Mouse (Mus musculus): ENCODE measurements around the gene Spout1. TPM values are rescaled to one million over a fixed set of nuclear protein-coding genes. Genes with fewer than 3 reads are reported as not detected.
A peak's percentile ranks its signal among the peaks of the same experiment; 100 is the strongest.
"Not testable (repeated sequence)": the region's sequence is repeated elsewhere in the genome, so short reads cannot be mapped to it uniquely, and the experiment has no call there.

Spout1 gene
- polyA plus RNA-seq, 1 experiment from 2014 or later: 87.2 TPM

- ATAC-seq (replicated peaks; ENCODE audit: low FRiP score): peak; percentile 21
These were observed 45.3 kb downstream of the Spout1 start for GRCm38 (mm10) chr2:30132801-30133612.

GRCm38 (mm10) chr2:30131240-30131639, 47.0 kb downstream of the Spout1 start:
- not testable (repeated sequence) for H3K4me3 ChIP-seq (ENCODE audit: low read depth, low read length)

More at GRCm38 (mm10) chr2:30132801-30133612, 45.3 kb downstream of the Spout1 start:
- no peaks in the 10 kb centered on the region for H3K9me3 ChIP-seq (ENCODE audit: control insufficient read depth, low read length)
- H3K27ac ChIP-seq (ENCODE audit: low read depth, low read length): peak overlapping the region; percentile 88
- DNase-seq (ENCODE audit: low spot score): peak; percentile 43
- peaks cover 4% of the 10 kb centered on the region; the same call in 1 of the 2 replicates for H3K36me3 ChIP-seq (ENCODE audit: control insufficient read depth, insufficient read depth, low read length)
- peak overlapping the region; percentile 85 for H3K9ac ChIP-seq (ENCODE audit: low read depth, low read length)
- peaks cover 24% of the 10 kb centered on the region for H3K4me1 ChIP-seq (replicated peaks; ENCODE audit: control insufficient read depth, insufficient read depth, low read length)
- peak overlapping the region; percentile 91 for H3K4me2 ChIP-seq
- peak overlapping the region; percentile 80 for H3K4me3 ChIP-seq (ENCODE audit: low read depth, low read length)
- 33% methylated on average over 16 of the region's 16 CpGs for WGBS
- H3K27me3 ChIP-seq (replicated peaks; ENCODE audit: control insufficient read depth, insufficient read depth, low read length): no peaks in the 10 kb centered on the region

GRCm38 (mm10) chr2:30130156-30130555, 48.1 kb downstream of the Spout1 start:
- Histone ChIP-seq H3K9me3 (ENCODE audit: control insufficient read depth, low read length) (no peaks in the 10 kb centered on the region), H3K9ac (ENCODE audit: low read depth, low read length) (no peak overlapping the region), H3K4me1 (replicated peaks; ENCODE audit: control insufficient read depth, insufficient read depth, low read length) (peaks cover 19% of the 10 kb centered on the region), H3K36me3 (ENCODE audit: control insufficient read depth, insufficient read depth, low read length) (no peaks in the 10 kb centered on the region), H3K27me3 (replicated peaks; ENCODE audit: control insufficient read depth, insufficient read depth, low read length) (no peaks in the 10 kb centered on the region), H3K4me3 (ENCODE audit: low read depth, low read length) (no peak overlapping the region), H3K27ac (ENCODE audit: low read depth, low read length) (no peak overlapping the region), H3K4me2 (no peak overlapping the region)
- ATAC-seq (replicated peaks; ENCODE audit: low FRiP score): no peak
- 82% methylated on average over 4 of the region's 4 CpGs for WGBS
- no peak for DNase-seq (ENCODE audit: low spot score)

More at GRCm38 (mm10) chr2:30131240-30131639, 47.0 kb downstream of the Spout1 start:
- peaks cover 19% of the 10 kb centered on the region for H3K4me1 ChIP-seq (replicated peaks; ENCODE audit: control insufficient read depth, insufficient read depth, low read length)
- H3K9me3 ChIP-seq (ENCODE audit: control insufficient read depth, low read length); ATAC-seq (replicated peaks; ENCODE audit: low FRiP score); H3K27me3 ChIP-seq (replicated peaks; ENCODE audit: control insufficient read depth, insufficient read depth, low read length); H3K36me3 ChIP-seq (ENCODE audit: control insufficient read depth, insufficient read depth, low read length); H3K4me2 ChIP-seq; H3K9ac ChIP-seq (ENCODE audit: low read depth, low read length); H3K27ac ChIP-seq (ENCODE audit: low read depth, low read length); DNase-seq (ENCODE audit: low spot score): not testable (repeated sequence)
- 67% methylated on average over 5 of the region's 5 CpGs for WGBS

GRCm38 (mm10) chr2:30128789-30129188, 49.5 kb downstream of the Spout1 start:
- H3K4me3 ChIP-seq (ENCODE audit: low read depth, low read length): no peak overlapping the region
- no peak for DNase-seq (ENCODE audit: low spot score)
- H3K9me3 ChIP-seq (ENCODE audit: control insufficient read depth, low read length): no peaks in the 10 kb centered on the region
- H3K27me3 ChIP-seq (replicated peaks; ENCODE audit: control insufficient read depth, insufficient read depth, low read length): no peaks in the 10 kb centered on the region
- no peak overlapping the region for H3K4me2 ChIP-seq
- H3K4me1 ChIP-seq (replicated peaks; ENCODE audit: control insufficient read depth, insufficient read depth, low read length): peaks cover 11% of the 10 kb centered on the region; the same call in 1 of the 2 replicates
- no peak overlapping the region for H3K9ac ChIP-seq (ENCODE audit: low read depth, low read length)
- ATAC-seq (replicated peaks; ENCODE audit: low FRiP score): no peak
- H3K27ac ChIP-seq (ENCODE audit: low read depth, low read length): no peak overlapping the region
- WGBS: 36% methylated on average over 2 of the region's 2 CpGs
- H3K36me3 ChIP-seq (ENCODE audit: control insufficient read depth, insufficient read depth, low read length): no peaks in the 10 kb centered on the region

- Histone ChIP-seq H3K27ac (ENCODE audit: low read depth, low read length) (peak within 1 kb of the TSS; percentile 70), H3K4me2 (peak within 1 kb of the TSS; percentile 85), H3K36me3 (ENCODE audit: control insufficient read depth, insufficient read depth, low read length) (no peaks in the 10 kb centered on the region), H3K4me3 (ENCODE audit: low read depth, low read length) (peak within 1 kb of the TSS; percentile 77), H3K9me3 (ENCODE audit: control insufficient read depth, low read length) (no peaks in the 10 kb centered on the region), H3K4me1 (replicated peaks; ENCODE audit: control insufficient read depth, insufficient read depth, low read length) (peaks cover 13% of the 10 kb centered on the region), H3K27me3 (replicated peaks; ENCODE audit: control insufficient read depth, insufficient read depth, low read length) (no peaks in the 10 kb centered on the region), H3K9ac (ENCODE audit: low read depth, low read length) (peak within 1 kb of the TSS; percentile 81)
- DNase-seq (ENCODE audit: low spot score) (peak; percentile 93), ATAC-seq (replicated peaks; ENCODE audit: low FRiP score) (peak; percentile 94)
- WGBS: 12% methylated on average over 30 of the region's 31 CpGs
These were observed 53.6 kb downstream of the Spout1 start, which contains the start of gene Zer1 for GRCm38 (mm10) chr2:30124472-30125274. Gene Zer1 (minus strand): TSS chr2:30124585.

- Histone ChIP-seq H3K36me3 (ENCODE audit: control insufficient read depth, insufficient read depth, low read length) (no peaks in the 10 kb centered on the region), H3K4me2 (peak overlapping the region; percentile 85), H3K9me3 (ENCODE audit: control insufficient read depth, low read length) (no peaks in the 10 kb centered on the region), H3K9ac (ENCODE audit: low read depth, low read length) (peak overlapping the region; percentile 81), H3K27me3 (replicated peaks; ENCODE audit: control insufficient read depth, insufficient read depth, low read length) (no peaks in the 10 kb centered on the region), H3K27ac (ENCODE audit: low read depth, low read length) (peak overlapping the region; percentile 70), H3K4me3 (ENCODE audit: low read depth, low read length) (peak overlapping the region; percentile 77), H3K4me1 (replicated peaks; ENCODE audit: control insufficient read depth, insufficient read depth, low read length) (peaks cover 13% of the 10 kb centered on the region)
- 3% methylated on average over 43 of the region's 44 CpGs for WGBS
- peak; percentile 58 for ATAC-seq (replicated peaks; ENCODE audit: low FRiP score)
- DNase-seq (ENCODE audit: low spot score): no peak
These were observed 54.4 kb downstream of the Spout1 start for GRCm38 (mm10) chr2:30123729-30124471.

Other genes starting within 250 kb of the Spout1 start
- gene Gle1, start 243.0 kb downstream of the Spout1 start, polyA plus RNA-seq (2014; fragmentation: Nextera tagmentation; extraction: Ambion mirVana): 58.0 and 62.8 TPM in 2 replicates
- 40.4 and 50.2 TPM in 2 replicates for gene Sptan1, start 212.9 kb downstream of the Spout1 start, polyA plus RNA-seq (2014; fragmentation: Nextera tagmentation; extraction: Ambion mirVana)
- gene Wdr34, start 129.6 kb downstream of the Spout1 start, polyA plus RNA-seq (2014; fragmentation: Nextera tagmentation; extraction: Ambion mirVana): 22.1 and 25.1 TPM in 2 replicates
- 641 and 659 TPM in 2 replicates for gene Set, start 121.1 kb downstream of the Spout1 start, polyA plus RNA-seq (2014; fragmentation: Nextera tagmentation; extraction: Ambion mirVana)
- gene Pkn3, start 100.8 kb downstream of the Spout1 start, polyA plus RNA-seq (2014; fragmentation: Nextera tagmentation; extraction: Ambion mirVana): 9.6 and 10.2 TPM in 2 replicates
- gene Zdhhc12, start 84.8 kb downstream of the Spout1 start, polyA plus RNA-seq (2014; fragmentation: Nextera tagmentation; extraction: Ambion mirVana): 51.9 and 53.7 TPM in 2 replicates
- gene Zer1, start 53.9 kb downstream of the Spout1 start, polyA plus RNA-seq (2014; fragmentation: Nextera tagmentation; extraction: Ambion mirVana): 4.7 and 6.2 TPM in 2 replicates
- 6.9 and 9.2 TPM in 2 replicates for gene Tbc1d13, start 44.7 kb downstream of the Spout1 start, polyA plus RNA-seq (2014; fragmentation: Nextera tagmentation; extraction: Ambion mirVana)
- gene Endog, start 7.0 kb downstream of the Spout1 start, polyA plus RNA-seq (2014; fragmentation: Nextera tagmentation; extraction: Ambion mirVana): 27.1 and 29.1 TPM in 2 replicates
- 17.7 and 18.2 TPM in 2 replicates for gene Kyat1, start 27.4 kb upstream of the Spout1 start, polyA plus RNA-seq (2014; fragmentation: Nextera tagmentation; extraction: Ambion mirVana)
- gene Lrrc8a, start 59.3 kb upstream of the Spout1 start, polyA plus RNA-seq (2014; fragmentation: Nextera tagmentation; extraction: Ambion mirVana): 21.4 and 21.7 TPM in 2 replicates
- 0.16 and 0.23 TPM in 2 replicates for gene Gm28035, start 62.1 kb upstream of the Spout1 start, polyA plus RNA-seq (2014; fragmentation: Nextera tagmentation; extraction: Ambion mirVana)
- gene Phyhd1, start 87.7 kb upstream of the Spout1 start, polyA plus RNA-seq (2014; fragmentation: Nextera tagmentation; extraction: Ambion mirVana): 10.5 and 11.7 TPM in 2 replicates
- gene Gm28038, start 102.6 kb upstream of the Spout1 start, polyA plus RNA-seq (2014; fragmentation: Nextera tagmentation; extraction: Ambion mirVana): not detected in 2 replicates
- 24.2 and 25.6 TPM in 2 replicates for gene Dolk, start 107.9 kb upstream of the Spout1 start, polyA plus RNA-seq (2014; fragmentation: Nextera tagmentation; extraction: Ambion mirVana)
- gene Nup188, start 107.9 kb upstream of the Spout1 start, polyA plus RNA-seq (2014; fragmentation: Nextera tagmentation; extraction: Ambion mirVana): 60.1 and 64.5 TPM in 2 replicates
- gene Sh3glb2, start 180.9 kb upstream of the Spout1 start, polyA plus RNA-seq (2014; fragmentation: Nextera tagmentation; extraction: Ambion mirVana): 44.0 and 48.9 TPM in 2 replicates
- gene Miga2, start 185.8 kb upstream of the Spout1 start, polyA plus RNA-seq (2014; fragmentation: Nextera tagmentation; extraction: Ambion mirVana): 19.7 and 21.2 TPM in 2 replicates
- gene Dolpp1, start 213.8 kb upstream of the Spout1 start, polyA plus RNA-seq (2014; fragmentation: Nextera tagmentation; extraction: Ambion mirVana): 37.6 and 39.9 TPM in 2 replicates
- 26.1 and 38.3 TPM in 2 replicates for gene Crat, start 237.4 kb upstream of the Spout1 start, polyA plus RNA-seq (2014; fragmentation: Nextera tagmentation; extraction: Ambion mirVana)
- 124 and 135 TPM in 2 replicates for gene Ptpa, start 237.6 kb upstream of the Spout1 start, polyA plus RNA-seq (2014; fragmentation: Nextera tagmentation; extraction: Ambion mirVana)